In genomic region chr10:7611647-7612046, GRCm38 (mm10) we compare ENCODE assay signal across 20 mouse cellular contexts.
"Had no signal": no experiment of that assay in that cellular context is flagged by ENCODE, and none has a peak within 500 bp of the region (broad histone marks: within the 10 kb centered on the region; RNA-seq: fewer than 3 reads in every experiment).

No protein-coding gene starts in this region.

- H3K9ac ChIP-seq: heart, embryonic 13.5 days; heart, embryonic 15.5 days; hindbrain, embryonic 13.5 days; hindbrain, embryonic 15.5 days; limb, embryonic 13.5 days; limb, embryonic 15.5 days; liver, embryonic 12.5 days; liver, embryonic 14.5 days had no signal

- H3K27ac ChIP-seq: heart, adult 2 months; heart, embryonic 13.5 days; heart, embryonic 15.5 days; hindbrain, embryonic 13.5 days; hindbrain, embryonic 15.5 days; hindbrain, postnatal 0 days; limb, embryonic 13.5 days; limb, embryonic 15.5 days; liver, embryonic 12.5 days; liver, embryonic 14.5 days had no signal

- H3K36me3 ChIP-seq: heart, embryonic 13.5 days; heart, embryonic 15.5 days; limb, embryonic 13.5 days; limb, embryonic 15.5 days; liver, embryonic 12.5 days had no signal

- H3K4me3 ChIP-seq: heart, adult 2 months; heart, embryonic 13.5 days; heart, embryonic 15.5 days; hindbrain, embryonic 13.5 days; hindbrain, embryonic 15.5 days; limb, embryonic 13.5 days; limb, embryonic 15.5 days; liver, embryonic 12.5 days had no signal

- H3K27me3 ChIP-seq: heart, embryonic 13.5 days; heart, embryonic 15.5 days; hindbrain, embryonic 13.5 days; hindbrain, embryonic 15.5 days; limb, embryonic 13.5 days; limb, embryonic 15.5 days; liver, embryonic 12.5 days had no signal

- H3K4me1 ChIP-seq: heart, embryonic 13.5 days; heart, embryonic 15.5 days; hindbrain, embryonic 13.5 days; hindbrain, embryonic 15.5 days; limb, embryonic 13.5 days; limb, embryonic 15.5 days; liver, embryonic 12.5 days had no signal

- DNase-seq: gastrocnemius, postnatal 14 days; gastrocnemius, postnatal 36 days; heart, adult 2 months; kidney, adult 11 months; kidney, adult 2 months; kidney, adult 9 months; kidney, postnatal 10 days; kidney, postnatal 25 days; layer of hippocampus, adult 9-11 months; layer of hippocampus, postnatal 36 days; left cerebral cortex, postnatal 4 days had no signal

- H3K9me3 ChIP-seq: limb, embryonic 15.5 days; liver, embryonic 12.5 days had no signal
